17 mouse cellular contexts compared by ENCODE assay signal in the genomic region with DNA sequence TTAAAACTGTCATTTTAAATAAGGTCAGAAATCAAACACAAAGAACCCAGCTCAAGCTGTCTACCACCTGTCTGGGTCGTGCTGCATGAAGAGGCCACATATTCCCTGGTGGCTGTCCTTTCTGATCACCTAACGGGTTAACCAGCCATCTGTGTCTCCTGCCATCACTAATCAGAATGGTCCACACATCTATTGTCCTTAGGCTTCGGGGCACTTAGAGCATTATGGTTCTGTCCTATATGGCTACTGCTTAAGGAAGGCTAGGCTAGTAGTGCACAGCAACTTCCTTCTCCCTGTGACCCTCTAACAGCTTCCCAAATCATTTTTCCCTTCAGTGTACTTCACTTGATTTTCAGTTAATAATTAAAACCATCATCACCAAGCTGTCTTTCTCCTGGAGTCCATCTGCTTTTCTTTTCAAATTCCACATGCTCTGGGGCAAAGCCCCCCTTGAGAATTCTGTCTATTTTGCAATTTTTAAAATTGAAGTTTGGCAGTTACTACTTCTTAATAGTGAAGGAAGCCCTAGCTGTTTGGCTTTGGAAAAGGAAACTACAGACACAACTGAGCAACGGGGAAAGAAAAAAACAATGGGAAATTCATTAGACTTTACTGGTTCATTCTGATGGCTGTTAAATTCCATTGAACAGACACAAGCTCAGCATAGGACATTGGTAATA.
DNase-seq lines count a peak whose midpoint lies in the region; ATAC-seq and TF ChIP-seq lines count a peak whose summit lies in the region.
"Had no signal": no experiment of that assay in that cellular context is flagged by ENCODE, and none has a peak within 500 bp of the region (broad histone marks: within the 10 kb centered on the region; RNA-seq: fewer than 3 reads in every experiment).

No protein-coding gene starts in this region.

- no peak overlapping the region for H3K9ac ChIP-seq in hindbrain, embryonic 13.5 days
- no peak overlapping the region for H3K9ac ChIP-seq in midbrain, postnatal 0 days (replicated peaks; ENCODE audit: low read length, poor library complexity, severe bottlenecking)
- H3K9ac ChIP-seq: embryonic facial prominence, embryonic 13.5 days; liver, embryonic 12.5 days; lung, embryonic 15.5 days had no signal

- 33% methylated on average over 4 of the region's 4 CpGs for WGBS in hindbrain, embryonic 13.5 days
- WGBS in midbrain, postnatal 0 days: 45% methylated on average over 4 of the region's 4 CpGs

- peak; percentile 57; the same call in 1 of the 2 replicates for ATAC-seq in hindbrain, embryonic 13.5 days (ENCODE audit: low FRiP score)
- ATAC-seq in midbrain, postnatal 0 days (ENCODE audit: low FRiP score): no peak
- ATAC-seq: CD4-positive, CD25-positive, alpha-beta regulatory T cell, adult 4 months; inflammation-experienced regulatory T-cells, adult 6 months; liver, embryonic 12.5 days had no signal

- H3K4me1 ChIP-seq in hindbrain, embryonic 13.5 days (replicated peaks): no peaks in the 10 kb centered on the region
- H3K4me1 ChIP-seq in midbrain, postnatal 0 days (ENCODE audit: insufficient read depth, low read length): no peaks in the 10 kb centered on the region
- H3K4me1 ChIP-seq: embryonic facial prominence, embryonic 13.5 days; liver, embryonic 12.5 days; lung, embryonic 15.5 days had no signal

- H3K27me3 ChIP-seq in hindbrain, embryonic 13.5 days: no peaks in the 10 kb centered on the region
- H3K27me3 ChIP-seq in midbrain, postnatal 0 days (ENCODE audit: insufficient read depth, low read length): no peaks in the 10 kb centered on the region
- H3K27me3 ChIP-seq: embryonic facial prominence, embryonic 13.5 days; liver, embryonic 12.5 days; lung, embryonic 15.5 days had no signal

- DNase-seq in cerebellum, postnatal 10 days: peak; percentile 30 to 44
- no peak for DNase-seq in cerebellum, adult 9-11 months
- DNase-seq in left cerebral cortex, postnatal 4 days: peak; percentile 16
- no peak for DNase-seq in left cerebral cortex, adult 8-10 months (ENCODE audit: low spot score in 2 of 2)
- peak; percentile 57 for DNase-seq in midbrain, postnatal 0 days (ENCODE audit: low spot score)
- DNase-seq in right cerebral cortex, postnatal 36 days (ENCODE audit: low spot score in 2 of 2): no peak
- no peak for DNase-seq in kidney, postnatal 4 days
- DNase-seq: kidney, adult 9 months; thymus, postnatal 36 days had no signal

- H3K36me3 ChIP-seq in hindbrain, embryonic 13.5 days: no peaks in the 10 kb centered on the region
- no peaks in the 10 kb centered on the region for H3K36me3 ChIP-seq in midbrain, postnatal 0 days (ENCODE audit: insufficient read depth, low read length)
- H3K36me3 ChIP-seq: embryonic facial prominence, embryonic 13.5 days; G1E; liver, embryonic 12.5 days; lung, embryonic 15.5 days had no signal

- intact Hi-C loops in left cerebral cortex, postnatal 4 days (cut with DNase I): no loop called here

- no peak overlapping the region for H3K4me2 ChIP-seq in hindbrain, embryonic 13.5 days
- no peak overlapping the region for H3K4me2 ChIP-seq in midbrain, postnatal 0 days (ENCODE audit: low read depth, low read length, poor library complexity, severe bottlenecking)
- H3K4me2 ChIP-seq: embryonic facial prominence, embryonic 13.5 days; liver, embryonic 12.5 days; lung, embryonic 15.5 days had no signal

- H3K4me3 ChIP-seq in hindbrain, embryonic 13.5 days: no peak overlapping the region
- no peak overlapping the region for H3K4me3 ChIP-seq in midbrain, postnatal 0 days (ENCODE audit: low read depth, low read length)
- H3K4me3 ChIP-seq: embryonic facial prominence, embryonic 13.5 days; liver, embryonic 12.5 days; lung, embryonic 15.5 days had no signal

- H3K9me3 ChIP-seq in hindbrain, embryonic 13.5 days: no peaks in the 10 kb centered on the region
- H3K9me3 ChIP-seq in midbrain, postnatal 0 days (ENCODE audit: low read length): no peaks in the 10 kb centered on the region
- H3K9me3 ChIP-seq: embryonic facial prominence, embryonic 13.5 days; G1E; liver, embryonic 12.5 days; lung, embryonic 15.5 days had no signal

- no peak for TF ChIP-seq CTCF in midbrain, postnatal 0 days (IDR thresholded peaks at IDR 0.05)

- no peak overlapping the region for H3K27ac ChIP-seq in hindbrain, embryonic 13.5 days
- H3K27ac ChIP-seq in midbrain, postnatal 0 days (ENCODE audit: low read depth, low read length): no peak overlapping the region
- H3K27ac ChIP-seq: embryonic facial prominence, embryonic 13.5 days; liver, embryonic 12.5 days; lung, embryonic 15.5 days; macrophage had no signal

Comparison
In these comparisons a context has a peak if more than half of its experiments do, and no peak if none do; other contexts are left out.
1. DNase-seq: peak in cerebellum, postnatal 10 days (2 of 2), left cerebral cortex, postnatal 4 days (single experiment) and midbrain, postnatal 0 days (single experiment); none in cerebellum, adult 9-11 months (single experiment), left cerebral cortex, adult 8-10 months (0 of 2), right cerebral cortex, postnatal 36 days (0 of 2) and kidney, postnatal 4 days (0 of 2).